Mouse (Mus musculus): ENCODE results near the gene Ppp2r2d.

The Ppp2r2d gene

DNA sequence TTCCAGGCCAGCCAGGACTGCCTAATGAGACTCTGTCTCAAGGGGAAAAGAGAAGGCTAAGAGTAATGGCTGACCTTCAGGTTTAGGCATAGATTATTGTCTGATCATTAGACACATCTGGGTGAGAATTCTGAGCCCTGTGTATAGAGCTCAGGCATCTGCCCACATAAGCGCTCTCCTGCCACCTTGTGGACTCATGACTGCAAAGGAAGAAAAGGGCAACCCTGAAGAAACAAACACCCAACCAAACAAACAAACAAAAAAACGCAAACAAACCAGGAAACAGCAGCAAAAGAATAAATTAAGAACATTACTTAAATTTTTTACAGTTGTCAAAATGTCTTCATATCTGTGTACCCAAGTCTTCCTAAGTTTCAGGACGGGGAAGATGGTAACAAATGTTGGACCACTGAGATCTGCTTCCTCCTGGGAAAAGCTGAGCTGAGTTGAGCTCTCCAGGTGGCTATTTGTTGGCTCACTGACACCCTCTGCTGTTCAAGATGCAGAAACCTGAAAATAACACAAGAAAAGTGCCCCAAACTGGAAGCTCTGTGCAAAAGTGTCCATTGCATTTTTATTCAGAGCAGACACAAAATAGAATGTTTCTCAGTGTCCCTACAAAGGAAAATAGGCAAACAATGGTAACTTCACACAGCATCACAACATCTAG, 78.0 kb downstream of the Ppp2r2d start:
- 0 out of 2 replicates have a peak, but pooled peaks have one; percentile 35 for ATAC-seq (ENCODE audit: low TSS enrichment)

GRCm38 (mm10) chr7:138928456-138928855, 82.6 kb downstream of the Ppp2r2d start:
- peak; percentile 38; the same call in 1 of the 2 replicates for ATAC-seq (ENCODE audit: low TSS enrichment)
